13 mouse cellular contexts compared by ENCODE assay signal in the genomic region with DNA sequence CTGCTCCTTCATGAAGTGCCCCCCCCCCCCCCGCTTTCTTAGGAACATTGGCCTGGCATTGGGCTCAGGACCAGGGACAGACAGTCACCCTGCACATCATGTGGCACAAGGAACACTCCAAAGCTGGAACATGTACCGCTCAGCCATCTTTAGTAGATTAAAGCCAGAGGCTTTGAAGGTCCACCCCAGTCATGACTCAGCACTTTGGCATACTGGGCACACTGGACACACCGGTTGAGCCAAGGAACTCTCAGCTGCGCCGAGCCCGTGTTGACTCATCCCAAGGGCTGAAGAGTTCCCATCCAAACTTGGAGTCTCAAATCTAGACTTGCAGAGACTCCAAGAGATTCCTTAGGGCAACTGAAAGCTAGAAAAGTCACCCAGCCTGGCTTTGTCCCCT.
A peak's percentile ranks its signal among the peaks of the same experiment; 100 is the strongest.
DNase-seq lines count a peak whose midpoint lies in the region; ATAC-seq and TF ChIP-seq lines count a peak whose summit lies in the region.
"Had no signal": no experiment of that assay in that cellular context is flagged by ENCODE, and none has a peak within 500 bp of the region (broad histone marks: within the 10 kb centered on the region; RNA-seq: fewer than 3 reads in every experiment).

No protein-coding gene starts in this region.

- no peak overlapping the region for H3K4me2 ChIP-seq in intestine, postnatal 0 days (replicated peaks; ENCODE audit: low read depth)
- H3K4me2 ChIP-seq: liver, embryonic 12.5 days; midbrain, embryonic 15.5 days had no signal

- no peak overlapping the region for H3K4me3 ChIP-seq in liver, adult 2 months (ENCODE audit: insufficient read depth, low read depth, low read length)
- no peak overlapping the region for H3K4me3 ChIP-seq in intestine, postnatal 0 days (ENCODE audit: low read depth, low read length)
- H3K4me3 ChIP-seq: liver, embryonic 12.5 days; midbrain, embryonic 15.5 days had no signal

- no peaks in the 10 kb centered on the region for H3K27me3 ChIP-seq in liver, adult 2 months (ENCODE audit: control insufficient read depth, insufficient read depth, low read length)
- H3K27me3 ChIP-seq in intestine, postnatal 0 days (replicated peaks; ENCODE audit: control insufficient read depth, insufficient read depth, low read length), result no peaks in the 10 kb centered on the region
- H3K27me3 ChIP-seq: midbrain, embryonic 15.5 days had no signal

- TF ChIP-seq POLR2A in liver, adult 2 months (IDR thresholded peaks at IDR 0.05; ENCODE audit: extremely low read depth, insufficient read depth, low read length), result no peak

- peak; percentile 57 for DNase-seq in liver, adult 2 months (ENCODE audit: extremely low read depth, low read depth, low spot score)
- no peak for DNase-seq in liver
- peak; percentile 76 to 81 for DNase-seq in adrenal gland, postnatal 36 days
- DNase-seq in heart, postnatal 4 days, result peak; percentile 24
- peak; percentile 72 for DNase-seq in urinary bladder, postnatal 25 days (ENCODE audit: low spot score)
- DNase-seq in frontal cortex, postnatal 25 days (ENCODE audit: low spot score in 2 of 2), result no peak
- DNase-seq in cerebellum, postnatal 14 days, result no peak
- DNase-seq: embryo, embryonic 11 days; forebrain, postnatal 0 days had no signal

- H3K79me2 ChIP-seq in liver, adult 2 months (ENCODE audit: control insufficient read depth, insufficient read depth, low read length), result no peaks in the 10 kb centered on the region

- no peak for TF ChIP-seq CTCF in liver, adult 2 months (IDR thresholded peaks at IDR 0.05; ENCODE audit: low read depth, low read length)
- no peak for TF ChIP-seq CTCF in intestine, postnatal 0 days (IDR thresholded peaks at IDR 0.05; ENCODE audit: low read depth)

- H3K4me1 ChIP-seq in liver, adult 2 months (ENCODE audit: control insufficient read depth, insufficient read depth, low read length), result no peaks in the 10 kb centered on the region
- H3K4me1 ChIP-seq in intestine, postnatal 0 days (replicated peaks; ENCODE audit: control insufficient read depth, insufficient read depth, low read length), result no peaks in the 10 kb centered on the region
- H3K4me1 ChIP-seq: liver, embryonic 12.5 days had no signal

- no peaks in the 10 kb centered on the region for H3K36me3 ChIP-seq in liver, adult 2 months (ENCODE audit: control insufficient read depth, insufficient read depth, low read length)
- no peaks in the 10 kb centered on the region for H3K36me3 ChIP-seq in intestine, postnatal 0 days (ENCODE audit: control insufficient read depth, insufficient read depth)
- H3K36me3 ChIP-seq: liver, embryonic 12.5 days; midbrain, embryonic 15.5 days had no signal

- no peaks in the 10 kb centered on the region for H3K9me3 ChIP-seq in intestine, postnatal 0 days (ENCODE audit: control insufficient read depth)
- H3K9me3 ChIP-seq: liver, embryonic 12.5 days; midbrain, embryonic 15.5 days had no signal

- ATAC-seq in intestine, postnatal 0 days, result no peak
- ATAC-seq: forebrain, postnatal 0 days; hindbrain, embryonic 16.5 days; liver, embryonic 12.5 days; midbrain, embryonic 15.5 days had no signal

- WGBS in liver, adult 2 months, result 36% methylated on average over 6 of the region's 6 CpGs
- 80% methylated on average over 6 of the region's 6 CpGs for WGBS in intestine, postnatal 0 days

- no peak overlapping the region for H3K27ac ChIP-seq in liver, adult 2 months (replicated peaks; ENCODE audit: insufficient read depth, low read depth, low read length)
- H3K27ac ChIP-seq in intestine, postnatal 0 days (ENCODE audit: low read depth, low read length), result no peak overlapping the region
- H3K27ac ChIP-seq: liver, embryonic 12.5 days; midbrain, embryonic 15.5 days had no signal

- H3K9ac ChIP-seq in liver, adult 2 months (ENCODE audit: low read depth, low read length), result no peak overlapping the region
- no peak overlapping the region for H3K9ac ChIP-seq in intestine, postnatal 0 days (ENCODE audit: low read depth, low read length)
- H3K9ac ChIP-seq: forebrain, postnatal 0 days; liver, embryonic 12.5 days; midbrain, embryonic 15.5 days had no signal

Comparison
In these comparisons a context has a peak if more than half of its experiments do, and no peak if none do; other contexts are left out.
1. DNase-seq: peak in liver, adult 2 months (single experiment), adrenal gland, postnatal 36 days (2 of 2), heart, postnatal 4 days (single experiment) and urinary bladder, postnatal 25 days (single experiment); none in liver (single experiment), frontal cortex, postnatal 25 days (0 of 2) and cerebellum, postnatal 14 days (0 of 2).